Mouse (Mus musculus) stomach, postnatal 0 days (tissue): ENCODE results near the gene Ino80.

Source experiments
- CTCF ChIP-seq: IDR thresholded peaks from 2 replicates; pipeline ENCODE4 v1.5.1; 2016; ENCODE audit warnings: antibody characterized with exemption, low read depth, mild to moderate bottlenecking, moderate library complexity
- EP300 ChIP-seq: optimal IDR thresholded peaks from 2 replicates; pipeline ENCODE3; 2016; ENCODE audit warnings: antibody characterized with exemption

- TF ChIP-seq CTCF, result no peak
- TF ChIP-seq EP300, result no peak
Measured at GRCm38 (mm10) chr2:119498859-119499258, 21.4 kb upstream of the Ino80 start.
